Mouse (Mus musculus) Muller cell, postnatal 12 days (primary cell): ENCODE measurements around the gene Pdzd8.

ENCODE experiments used
- DNase-seq: peaks from one replicate; pipeline ENCODE4 v3.0.0-alpha.2; 2015; ENCODE audit errors: inconsistent ontology term

Gene Pdzd8

GRCm38 (mm10) chr19:59345658-59346283 is at the start of gene Pdzd8:
Gene Pdzd8, minus strand, starts transcription at chr19:59345780.
- peak; percentile 97 for DNase-seq

GRCm38 (mm10) chr19:59393777-59394441 is 48.3 kb upstream of the Pdzd8 start:
- peak; percentile 33 for DNase-seq

GRCm38 (mm10) chr19:59388847-59389606 is 43.4 kb upstream of the Pdzd8 start:
- peak; percentile 73 for DNase-seq

GRCm38 (mm10) chr19:59388399-59388798 is 42.8 kb upstream of the Pdzd8 start:
- DNase-seq = peak; percentile 24

- peak; percentile 26 for DNase-seq
These were observed 41.6 kb upstream of the Pdzd8 start for GRCm38 (mm10) chr19:59387178-59387577.

GRCm38 (mm10) chr19:59384582-59385495 is 39.3 kb upstream of the Pdzd8 start:
- no peak for DNase-seq

GRCm38 (mm10) chr19:59382416-59382917 is 36.9 kb upstream of the Pdzd8 start:
- DNase-seq = no peak

GRCm38 (mm10) chr19:59379995-59380394 is 34.4 kb upstream of the Pdzd8 start:
- no peak for DNase-seq

GRCm38 (mm10) chr19:59376481-59376880 is 30.9 kb upstream of the Pdzd8 start:
- no peak for DNase-seq

- DNase-seq = no peak
These were observed 29.4 kb upstream of the Pdzd8 start for GRCm38 (mm10) chr19:59374940-59375339.

- DNase-seq = no peak
These were observed 27.3 kb upstream of the Pdzd8 start for GRCm38 (mm10) chr19:59372928-59373327.

GRCm38 (mm10) chr19:59371016-59371415 is 25.4 kb upstream of the Pdzd8 start:
- no peak for DNase-seq

GRCm38 (mm10) chr19:59367892-59368291 is 22.3 kb upstream of the Pdzd8 start:
- no peak for DNase-seq

- DNase-seq = no peak
These were observed 21.1 kb upstream of the Pdzd8 start for GRCm38 (mm10) chr19:59366724-59367123.

GRCm38 (mm10) chr19:59363666-59364065 is 18.1 kb upstream of the Pdzd8 start:
- no peak for DNase-seq

GRCm38 (mm10) chr19:59362646-59363045 is 17.1 kb upstream of the Pdzd8 start:
- DNase-seq = no peak

GRCm38 (mm10) chr19:59360486-59360896 is 14.9 kb upstream of the Pdzd8 start:
- DNase-seq = no peak

- no peak for DNase-seq
These were observed 13.6 kb upstream of the Pdzd8 start for GRCm38 (mm10) chr19:59359202-59359601.

- DNase-seq = no peak
These were observed 12.3 kb upstream of the Pdzd8 start for GRCm38 (mm10) chr19:59357878-59358277.

- DNase-seq = no peak
These were observed 11.4 kb upstream of the Pdzd8 start for GRCm38 (mm10) chr19:59356843-59357595.

GRCm38 (mm10) chr19:59356388-59356787 is 10.8 kb upstream of the Pdzd8 start:
- no peak for DNase-seq
